Mouse (Mus musculus): Measurements from ENCODE around the gene Lce1a1. TPM values are rescaled to one million over a fixed set of nuclear protein-coding genes. Genes with fewer than 3 reads are reported as not detected.
A peak's percentile ranks its signal among the peaks of the same experiment; 100 is the strongest.
"Not testable (repeated sequence)": the region's sequence is repeated elsewhere in the genome, so short reads cannot be mapped to it uniquely, and the experiment has no call there.

The Lce1a1 gene
- total RNA-seq (2021) = not detected

GRCm38 (mm10) chr3:92648207-92648606, at the start of gene Lce1a1:
Gene Lce1a1, minus strand, starts transcription at chr3:92648307.
- intact Hi-C loops (cut with DNase I) = no loop called here
- DNase-seq = no peak

- intact Hi-C loops (cut with DNase I) = no loop called here
- no peak for DNase-seq
Measured at GRCm38 (mm10) chr3:92694613-92695012, 46.5 kb upstream of the Lce1a1 start.

- no peak for DNase-seq
- intact Hi-C loops (cut with DNase I) = no loop called here
Measured at GRCm38 (mm10) chr3:92691688-92692087, 43.6 kb upstream of the Lce1a1 start.

GRCm38 (mm10) chr3:92689154-92689553, 41.0 kb upstream of the Lce1a1 start:
- intact Hi-C loops (cut with DNase I) = not testable (repeated sequence)
- peak; percentile 7 for DNase-seq

- intact Hi-C loops (cut with DNase I) = no loop called here
- DNase-seq = no peak
Measured at GRCm38 (mm10) chr3:92687110-92687509, 39.0 kb upstream of the Lce1a1 start, which contains the start of gene Lce1d. Gene Lce1d, minus strand, starts transcription at chr3:92687210.

GRCm38 (mm10) chr3:92678947-92679346, 30.8 kb upstream of the Lce1a1 start, which contains the start of gene Lce1c:
Gene Lce1c, plus strand, starts transcription at chr3:92679247.
- intact Hi-C loops (cut with DNase I) = no loop called here
- no peak for DNase-seq

- intact Hi-C loops (cut with DNase I) = no loop called here
- DNase-seq = no peak
Measured at GRCm38 (mm10) chr3:92670215-92670614, 22.1 kb upstream of the Lce1a1 start, which contains the start of gene Lce1a2. Gene Lce1a2, minus strand, starts transcription at chr3:92670315.

GRCm38 (mm10) chr3:92656826-92657225, 8.7 kb upstream of the Lce1a1 start, which contains the start of gene Lce1b:
Gene Lce1b, minus strand, starts transcription at chr3:92656926.
- intact Hi-C loops (cut with DNase I) = no loop called here
- DNase-seq = no peak

- intact Hi-C loops (cut with DNase I) = no loop called here
Measured at GRCm38 (mm10) chr3:92639854-92640253, 8.3 kb downstream of the Lce1a1 start.

GRCm38 (mm10) chr3:92638653-92638991, 9.5 kb downstream of the Lce1a1 start:
- intact Hi-C loops (cut with DNase I) = no loop called here
- no peak for DNase-seq

More at GRCm38 (mm10) chr3:92639854-92640253, 8.3 kb downstream of the Lce1a1 start:
- no peak for DNase-seq

- no peak for DNase-seq
- intact Hi-C loops (cut with DNase I) = no loop called here
Measured at GRCm38 (mm10) chr3:92637745-92638652, 10.1 kb downstream of the Lce1a1 start.

GRCm38 (mm10) chr3:92621560-92621959, 26.5 kb downstream of the Lce1a1 start, which contains the start of gene Lce6a:
Gene Lce6a, minus strand, starts transcription at chr3:92621660.
- DNase-seq = no peak
- intact Hi-C loops (cut with DNase I) = no loop called here

- intact Hi-C loops (cut with DNase I) = no loop called here
- DNase-seq = no peak
Measured at GRCm38 (mm10) chr3:92609804-92610203, 38.3 kb downstream of the Lce1a1 start.

GRCm38 (mm10) chr3:92607392-92607791, 40.7 kb downstream of the Lce1a1 start, which contains the start of gene 2210017I01Rik:
Gene 2210017I01Rik, minus strand, starts transcription at chr3:92607492.
- intact Hi-C loops (cut with DNase I) = no loop called here

GRCm38 (mm10) chr3:92602169-92602568, 45.9 kb downstream of the Lce1a1 start:
- DNase-seq = no peak
- intact Hi-C loops (cut with DNase I) = no loop called here

More at GRCm38 (mm10) chr3:92607392-92607791, 40.7 kb downstream of the Lce1a1 start, which contains the start of gene 2210017I01Rik:
- DNase-seq = no peak

GRCm38 (mm10) chr3:92600456-92600855, 47.7 kb downstream of the Lce1a1 start:
- intact Hi-C loops (cut with DNase I) = no loop called here
- no peak for DNase-seq

- no peak for DNase-seq
- intact Hi-C loops (cut with DNase I) = no loop called here
Measured at GRCm38 (mm10) chr3:92599973-92600372, 48.1 kb downstream of the Lce1a1 start.

- intact Hi-C loops (cut with DNase I) = no loop called here
- no peak for DNase-seq
Measured at GRCm38 (mm10) chr3:92598429-92598828, 49.7 kb downstream of the Lce1a1 start.

Data from left cerebral cortex, postnatal 4 days (tissue).